Mouse (Mus musculus) neural tube, embryonic 13.5 days (tissue): ENCODE results near the gene Atp8b5. TPM values are rescaled to one million over a fixed set of nuclear protein-coding genes. Genes with fewer than 3 reads are reported as not detected.

Experiments
- ATAC-seq: fragments of 200-750 bp; cut with Nextera tagmentation; 2 replicates; pipeline ENCODE4 v1.8.0; 2017; ENCODE audit warnings: low read depth, mild to moderate bottlenecking, moderate TSS enrichment, moderate library complexity
- H3K27ac ChIP-seq: fragments of 300-500 bp; sonication (generic); replicated peaks from 2 replicates; pipeline ENCODE4 v1.5.1; 2015; ENCODE audit warnings: moderate library complexity, mild to moderate bottlenecking, inconsistent platforms
- H3K27me3 ChIP-seq: fragments of 300-500 bp; sonication (generic); 2 replicates; pipeline ENCODE4 v1.6.1; 2015; ENCODE audit warnings: mild to moderate bottlenecking, inconsistent platforms
- H3K36me3 ChIP-seq: fragments of 300-500 bp; sonication (generic); 2 replicates; pipeline ENCODE4 v1.6.1; 2015; ENCODE audit warnings: mild to moderate bottlenecking, inconsistent platforms
- H3K4me1 ChIP-seq: fragments of 300-500 bp; sonication (generic); replicated peaks from 2 replicates; pipeline ENCODE4 v1.6.1; 2015; ENCODE audit warnings: inconsistent platforms
- H3K4me2 ChIP-seq: fragments of 300-500 bp; sonication (generic); 2 replicates; pipeline ENCODE4 v1.6.1; 2015; ENCODE audit warnings: inconsistent platforms, mild to moderate bottlenecking, moderate library complexity
- H3K4me3 ChIP-seq: fragments of 300-500 bp; sonication (generic); 2 replicates; pipeline ENCODE4 v1.5.1; 2015; ENCODE audit warnings: mild to moderate bottlenecking, inconsistent platforms
- H3K9ac ChIP-seq: fragments of 300-500 bp; sonication (generic); 2 replicates; pipeline ENCODE4 v1.6.1; 2015; ENCODE audit warnings: moderate library complexity, mild to moderate bottlenecking, inconsistent platforms
- H3K9me3 ChIP-seq: fragments of 300-500 bp; sonication (generic); 2 replicates; pipeline ENCODE4 v1.6.1; 2016; ENCODE audit warnings: inconsistent platforms
- WGBS: fragments of 180-500 bp; shearing (Covaris S2); methylation state at CpG from one replicate; pipeline ENCODE4 v1.1.7; 2015; 5-methylcytosine and 5-hydroxymethylcytosine counted together
- polyA plus RNA-seq: library from polyadenylated mRNA; unstranded; fragments of >200 nt; fragmentation: Nextera tagmentation; extraction: Ambion mirVana; gene quantifications from 2 replicates; pipeline ENCODE4 v1.2.1, GENCODE M21; 2015

Gene Atp8b5
- polyA plus RNA-seq, 1 experiment from 2014 or later, result 0.33 TPM

- Histone ChIP-seq H3K27ac (no peak overlapping the region), H3K36me3 (peaks cover 91% of the 10 kb centered on the region)
These were observed 152.2 kb downstream of the Atp8b5 start for GRCm38 (mm10) chr4:43418973-43419656.

GRCm38 (mm10) chr4:43419801-43420281 lies 152.9 kb downstream of the Atp8b5 start:
- H3K4me3 ChIP-seq, result no peak overlapping the region
- peaks cover 92% of the 10 kb centered on the region for H3K36me3 ChIP-seq
- WGBS, result 71% methylated on average over 9 of the region's 9 CpGs
- no peak overlapping the region for H3K4me2 ChIP-seq
- H3K27me3 ChIP-seq, result peaks cover 32% of the 10 kb centered on the region
- no peaks in the 10 kb centered on the region for H3K9me3 ChIP-seq
- H3K9ac ChIP-seq, result no peak overlapping the region
- 0 out of 2 replicates have a peak, but pooled peaks have one; percentile 4 for ATAC-seq
- no peak overlapping the region for H3K27ac ChIP-seq
- H3K4me1 ChIP-seq, result peaks cover 24% of the 10 kb centered on the region

More at GRCm38 (mm10) chr4:43418973-43419656, 152.2 kb downstream of the Atp8b5 start:
- H3K4me3 ChIP-seq, result no peak overlapping the region
- no peak for ATAC-seq
- no peak overlapping the region for H3K4me2 ChIP-seq
- H3K9ac ChIP-seq, result 0 out of 2 replicates have a peak overlapping the region, but pooled peaks have one; percentile 5
- H3K4me1 ChIP-seq, result peaks cover 24% of the 10 kb centered on the region
- WGBS, result 56% methylated on average over 15 of the region's 15 CpGs
- H3K27me3 ChIP-seq, result peaks cover 25% of the 10 kb centered on the region
- H3K9me3 ChIP-seq, result no peaks in the 10 kb centered on the region

DNA sequence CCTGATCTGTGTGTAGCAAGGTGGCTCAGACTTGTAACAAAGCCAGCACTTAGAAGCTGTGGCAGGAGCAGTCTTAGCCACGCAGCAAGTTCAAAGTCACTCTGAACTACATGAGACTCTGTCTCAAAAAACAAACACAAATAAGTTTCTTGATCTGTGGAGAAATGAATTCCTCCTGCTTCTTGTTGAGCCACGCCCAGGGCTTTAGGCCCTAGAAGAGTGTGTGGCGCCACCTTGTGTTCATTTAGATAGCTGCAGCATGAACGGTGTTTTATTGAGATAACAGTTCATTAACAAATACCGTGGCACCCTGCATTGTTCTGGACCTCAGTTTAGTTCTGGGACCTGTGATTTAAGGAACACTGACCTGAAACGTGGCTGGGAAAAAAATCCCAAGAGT lies 153.3 kb downstream of the Atp8b5 start:
- Histone ChIP-seq H3K9me3 (no peaks in the 10 kb centered on the region), H3K4me2 (no peak overlapping the region), H3K4me1 (peaks cover 27% of the 10 kb centered on the region), H3K36me3 (peaks cover 92% of the 10 kb centered on the region), H3K9ac (no peak overlapping the region), H3K27me3 (peaks cover 37% of the 10 kb centered on the region), H3K4me3 (no peak overlapping the region), H3K27ac (no peak overlapping the region)
- ATAC-seq, result peak; percentile 33; the same call in 1 of the 2 replicates
- 6% methylated on average over 6 of the region's 6 CpGs for WGBS

DNA sequence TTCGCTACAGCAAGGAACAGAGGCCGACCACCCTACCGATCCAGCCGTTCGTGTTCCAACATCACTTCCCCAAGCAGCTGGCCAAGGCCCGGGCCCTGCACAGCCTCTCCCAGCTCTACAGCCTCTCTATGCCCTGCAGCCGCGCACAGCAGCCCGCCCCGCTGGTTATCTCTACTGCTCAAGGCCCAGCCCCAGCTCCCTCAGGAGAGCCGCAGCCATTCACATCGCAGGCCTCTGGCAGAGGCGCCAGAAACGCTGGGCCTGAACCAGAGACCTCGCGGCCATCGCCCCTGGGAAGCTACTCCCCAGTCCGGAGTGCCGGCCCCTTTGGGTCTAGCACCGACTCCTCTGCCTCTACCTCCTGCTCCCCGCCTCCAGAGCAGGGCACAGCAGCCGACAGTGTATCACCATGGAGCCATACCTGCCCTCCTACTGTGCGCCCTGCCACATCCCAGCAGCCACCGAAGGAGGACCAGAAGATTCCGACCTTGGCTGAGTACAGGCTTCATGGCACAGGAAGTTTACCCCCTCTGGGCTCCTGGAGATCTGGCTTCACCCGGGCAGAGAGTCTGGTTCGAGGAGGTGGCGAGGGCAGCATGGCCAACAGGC lies 154.8 kb downstream of the Atp8b5 start:
- Histone ChIP-seq H3K4me2 (no peak overlapping the region), H3K36me3 (peaks cover 92% of the 10 kb centered on the region), H3K27ac (no peak overlapping the region), H3K4me3 (no peak overlapping the region), H3K27me3 (peaks cover 51% of the 10 kb centered on the region), H3K4me1 (peaks cover 40% of the 10 kb centered on the region), H3K9me3 (no peaks in the 10 kb centered on the region), H3K9ac (no peak overlapping the region)
- ATAC-seq, result no peak
- 78% methylated on average over 28 of the region's 28 CpGs for WGBS

Other genes starting within 250 kb of the Atp8b5 start
- 22.4 and 23.3 TPM in 2 replicates for gene Pigo, start 241.3 kb upstream of the Atp8b5 start, polyA plus RNA-seq
- 224 and 235 TPM in 2 replicates for gene Stoml2, start 235.4 kb upstream of the Atp8b5 start, polyA plus RNA-seq
- gene Fam214b, start 220.9 kb upstream of the Atp8b5 start, polyA plus RNA-seq, result 28.4 and 29.9 TPM in 2 replicates
- gene Unc13b, start 208.2 kb upstream of the Atp8b5 start, polyA plus RNA-seq, result 15.1 and 16.5 TPM in 2 replicates
- gene Rusc2, start 114.8 kb downstream of the Atp8b5 start, polyA plus RNA-seq, result 74.5 and 79.3 TPM in 2 replicates
- 0.32 and 0.59 TPM in 2 replicates for gene Fam166b, start 162.0 kb downstream of the Atp8b5 start, polyA plus RNA-seq
- 10.8 and 14.4 TPM in 2 replicates for gene Tesk1, start 174.8 kb downstream of the Atp8b5 start, polyA plus RNA-seq
- 2.8 and 3.7 TPM in 2 replicates for gene Cd72, start 187.5 kb downstream of the Atp8b5 start, polyA plus RNA-seq
- not detected in 2 replicates for gene Sit1, start 216.6 kb downstream of the Atp8b5 start, polyA plus RNA-seq
- gene Ccdc107, start 225.7 kb downstream of the Atp8b5 start, polyA plus RNA-seq, result 65.5 and 73.1 TPM in 2 replicates
- 10.0 and 10.4 TPM in 2 replicates for gene Arhgef39, start 232.5 kb downstream of the Atp8b5 start, polyA plus RNA-seq
- gene Car9, start 239.8 kb downstream of the Atp8b5 start, polyA plus RNA-seq, result 0.33 and 0.56 TPM in 2 replicates